Mouse (Mus musculus) mouse embryonic stem cell (cell line): ENCODE measurements around the gene Samd4b.

Experiments
- in situ Hi-C, 2 experiments: fragments of 300-500 bp; cut with MboI; formaldehyde crosslinking; loops; 1 replicate in 1 of 2; 3 replicates in 1 of 2; pipeline ENCODE4 v1.14.3; 2019 to 2020; ENCODE audit warnings: low sequenced_read_pairs in 2 of 2, low pct_unique_long_range_greater_than_20kb in 1 of 2, mixed read lengths in 1 of 2; ENCODE audit not compliant: unreplicated experiment in 1 of 2

Gene Samd4b

DNA sequence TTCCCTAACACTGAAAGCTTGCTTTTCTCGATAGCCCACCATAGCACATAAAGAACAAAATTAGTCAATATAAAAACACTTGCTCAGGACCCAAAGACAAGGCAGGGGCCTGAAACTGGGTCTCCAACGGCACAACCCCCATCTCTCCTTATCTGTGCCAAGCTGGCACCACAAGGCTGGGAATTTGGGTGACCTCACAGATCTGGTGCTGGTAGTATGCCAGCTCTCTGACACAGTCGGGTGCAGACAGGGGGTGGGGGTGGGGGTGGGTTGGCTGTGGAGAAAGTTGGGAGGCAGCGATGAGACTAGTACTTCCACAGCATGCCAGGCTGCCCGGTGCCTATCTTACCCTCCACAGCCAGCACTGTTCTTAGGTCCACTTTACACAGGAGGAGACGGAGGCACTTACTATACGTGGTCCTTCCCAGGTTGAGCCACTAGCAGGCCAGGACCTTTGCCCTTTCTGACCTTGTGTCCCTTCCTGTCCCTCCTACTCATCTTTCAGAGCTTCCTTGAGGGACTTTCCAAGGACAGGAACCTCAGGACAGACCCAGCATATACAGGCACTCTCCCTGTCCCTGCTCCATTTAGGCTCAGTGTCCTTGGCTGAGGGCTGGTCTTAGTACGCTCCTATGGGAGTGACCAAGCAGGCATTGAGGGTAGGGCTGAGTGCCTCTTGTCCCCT lies 2.1 kb downstream of the Samd4b start:
- in situ Hi-C loops: no loop called here

- in situ Hi-C loops: loop anchor here in 1 of 2 experiments (5.0 kb wide), 1 partner anchor 106 kb away; no protein-coding TSS in a partner anchor
Measured at GRCm38 (mm10) chr7:28593206-28594111, 4.5 kb downstream of the Samd4b start.

- in situ Hi-C loops: loop anchor here in 1 of 2 experiments (5.0 kb wide), 1 partner anchor 105 kb away; no protein-coding TSS in a partner anchor
Measured at GRCm38 (mm10) chr7:28591862-28592261, 6.1 kb downstream of the Samd4b start.

GRCm38 (mm10) chr7:28587644-28588043 lies 10.3 kb downstream of the Samd4b start:
- in situ Hi-C loops: no loop called here

- in situ Hi-C loops: no loop called here
Measured at GRCm38 (mm10) chr7:28586663-28587411, 11.1 kb downstream of the Samd4b start.

DNA sequence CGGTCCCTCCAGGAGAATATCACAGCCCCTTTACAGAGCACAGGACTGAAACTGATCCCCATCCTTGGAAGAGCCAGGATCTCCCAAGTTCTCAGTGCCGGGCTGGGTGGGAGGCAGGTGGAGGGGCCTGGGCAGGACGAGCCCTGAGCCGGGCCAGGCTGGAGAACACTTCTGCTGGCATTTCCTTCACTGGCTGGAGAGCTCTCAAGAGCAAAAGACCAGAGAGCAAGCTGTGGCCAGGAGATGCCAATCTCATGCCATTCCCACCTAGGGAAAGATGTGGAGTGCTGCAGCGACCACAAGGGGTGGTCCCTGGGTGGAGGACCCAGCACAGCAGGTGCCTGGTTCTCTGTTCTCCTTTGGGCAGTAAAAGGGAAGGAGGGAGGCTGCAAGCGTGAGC lies 12.9 kb downstream of the Samd4b start:
- in situ Hi-C loops: no loop called here

DNA sequence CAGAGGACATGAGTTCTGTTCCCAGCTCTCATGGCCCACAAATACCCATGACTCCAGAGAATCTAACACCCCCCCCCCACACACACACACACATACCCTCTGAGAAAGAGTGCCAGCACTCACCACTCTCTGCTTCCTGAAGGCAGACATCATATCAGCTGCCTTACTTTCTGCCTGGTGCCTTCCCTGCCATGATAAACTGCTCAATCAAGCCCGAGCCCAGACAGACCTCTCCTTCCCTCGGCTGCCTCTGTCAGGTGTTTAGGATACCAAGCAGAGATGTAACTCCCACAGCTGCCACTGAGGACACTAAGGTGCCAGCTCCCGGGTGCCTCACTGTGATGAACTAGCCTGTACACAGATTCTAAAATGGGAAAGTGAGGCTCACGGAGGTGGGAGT lies 13.5 kb downstream of the Samd4b start:
- in situ Hi-C loops: no loop called here

GRCm38 (mm10) chr7:28583570-28584344 lies 14.2 kb downstream of the Samd4b start:
- in situ Hi-C loops: no loop called here

DNA sequence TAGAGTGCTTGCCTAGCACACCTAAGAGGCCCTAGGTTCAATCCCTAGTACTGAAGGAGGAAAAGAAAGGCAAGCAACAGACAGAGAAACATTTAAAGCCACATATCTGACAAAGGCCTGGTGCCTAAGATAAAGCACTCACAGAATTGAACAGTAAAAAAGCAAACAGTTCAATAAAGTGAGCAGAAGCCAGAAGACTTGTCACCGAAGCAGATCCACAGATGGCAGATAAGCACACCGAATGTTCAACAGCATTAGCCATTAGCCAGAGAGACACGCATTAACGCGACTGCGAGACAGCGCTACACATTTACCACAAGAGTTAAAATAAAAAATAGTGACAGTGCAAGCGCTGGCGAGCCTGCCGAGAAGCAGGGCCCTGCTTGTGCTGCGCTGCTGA lies 15.1 kb downstream of the Samd4b start:
- in situ Hi-C loops: no loop called here

- in situ Hi-C loops: no loop called here
Measured at GRCm38 (mm10) chr7:28581721-28582120, 16.2 kb downstream of the Samd4b start.

DNA sequence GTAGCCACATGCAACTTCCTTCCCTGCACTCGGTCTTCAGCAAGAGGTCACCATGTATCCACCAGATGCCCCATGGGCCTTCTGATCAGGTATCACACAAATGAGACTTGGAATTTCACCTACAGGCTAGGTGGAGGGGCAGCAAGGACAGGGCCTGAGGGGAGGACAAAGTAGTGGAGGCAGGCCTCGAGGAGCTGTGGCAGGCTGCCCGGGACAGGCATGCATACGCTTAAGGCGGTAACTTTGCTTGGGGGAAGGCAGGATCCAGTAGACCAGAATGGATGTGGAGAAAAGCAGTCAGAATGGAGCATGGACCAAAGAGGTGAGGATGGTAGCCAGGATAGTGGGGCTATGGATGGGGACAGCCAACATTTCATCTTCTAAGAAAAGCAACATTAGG lies 18.1 kb downstream of the Samd4b start:
- in situ Hi-C loops: no loop called here

DNA sequence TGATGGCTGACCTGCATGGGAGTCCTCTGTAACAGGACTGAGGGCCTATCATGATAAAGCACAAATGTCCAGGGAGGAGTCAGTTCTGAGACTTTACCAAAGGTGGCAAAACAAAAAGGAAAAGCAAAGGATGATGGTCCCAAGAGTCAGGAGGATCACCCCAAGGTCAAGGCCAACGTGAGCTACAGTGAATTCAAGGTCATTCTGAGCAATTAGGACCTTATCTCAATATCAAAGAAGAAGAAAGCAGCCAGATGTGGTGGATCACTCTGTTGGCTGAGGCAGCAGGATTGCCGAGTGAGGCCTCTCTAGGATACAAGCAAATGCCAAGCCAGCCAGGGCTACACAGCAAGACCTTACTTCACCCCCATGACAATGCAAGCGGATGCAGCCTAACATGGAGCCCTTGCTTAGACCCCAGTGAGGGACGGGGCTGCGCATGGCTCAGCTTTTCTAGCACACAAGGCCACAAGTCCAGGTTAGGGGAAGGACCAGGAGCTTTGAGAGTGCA lies 19.3 kb downstream of the Samd4b start:
- in situ Hi-C loops: no loop called here

- in situ Hi-C loops: no loop called here
Measured at GRCm38 (mm10) chr7:28577826-28578542, 20.0 kb downstream of the Samd4b start.

- in situ Hi-C loops: no loop called here
Measured at GRCm38 (mm10) chr7:28576271-28576914, 21.6 kb downstream of the Samd4b start.

DNA sequence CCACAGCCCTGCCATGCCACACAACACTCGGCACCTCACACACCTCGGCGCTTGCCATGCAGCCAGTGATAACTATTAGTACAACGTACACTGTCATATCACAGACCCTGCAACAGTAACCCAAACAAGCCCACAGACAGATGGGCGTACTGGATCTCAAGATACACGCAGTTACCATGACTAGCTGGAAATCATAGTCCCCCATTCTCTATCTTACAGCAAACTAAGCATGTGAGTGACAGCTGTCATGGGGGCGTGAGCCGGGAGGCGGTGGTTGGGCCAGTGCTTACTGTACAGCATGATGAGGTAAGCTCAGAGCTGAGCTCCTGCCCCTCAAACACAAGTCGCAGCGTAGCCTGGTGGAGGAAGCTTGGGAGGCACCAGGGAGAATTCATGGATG lies 22.3 kb downstream of the Samd4b start:
- in situ Hi-C loops: no loop called here

DNA sequence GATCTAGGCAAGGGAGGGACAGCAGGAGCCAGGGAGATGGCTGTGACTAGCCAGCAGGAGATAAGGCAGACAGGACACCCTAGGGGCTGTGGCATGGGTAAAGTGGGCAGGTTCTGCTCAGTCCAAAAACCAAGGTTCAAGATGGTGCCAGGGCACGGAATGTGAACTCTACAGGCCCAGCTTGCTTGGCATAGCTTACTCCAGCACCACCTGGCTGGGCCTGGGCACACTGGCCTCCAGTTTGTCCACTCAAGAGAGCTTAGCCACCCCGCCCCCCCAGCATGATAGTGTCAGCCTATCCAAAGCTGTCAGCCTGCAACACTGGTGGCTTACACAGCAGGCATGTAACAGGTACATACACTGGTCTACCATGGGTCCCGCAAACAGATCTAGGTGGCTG lies 24.7 kb downstream of the Samd4b start:
- in situ Hi-C loops: no loop called here

DNA sequence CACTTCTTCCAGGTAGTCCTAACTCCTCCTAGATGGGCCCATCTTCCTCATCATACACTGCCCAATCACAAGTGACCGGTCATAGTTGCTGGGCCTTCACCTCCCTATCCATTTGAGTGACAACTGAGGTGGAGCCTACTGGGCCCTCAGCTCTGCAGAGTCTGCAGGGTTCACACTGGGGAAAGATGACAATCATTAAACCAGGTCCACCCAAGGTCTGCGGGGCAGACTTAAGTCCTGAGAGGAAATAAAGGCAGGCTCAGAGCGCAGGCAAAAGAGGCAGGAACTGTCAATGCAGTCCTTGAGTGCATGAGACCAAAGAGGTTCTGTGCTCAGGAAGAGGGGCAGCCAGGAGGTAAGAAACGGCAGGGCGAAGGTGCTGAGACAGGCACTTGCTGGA lies 25.3 kb downstream of the Samd4b start:
- in situ Hi-C loops: no loop called here
